Mouse (Mus musculus) heart, postnatal 10 days (tissue): ENCODE data around the gene Scimp. TPM values are rescaled to one million over a fixed set of nuclear protein-coding genes. Genes with fewer than 3 reads are reported as not detected.

Experiments
- microRNA-seq, 2 experiments: library from miRNA; unstranded; fragments of <30 nt; microRNA quantifications; one replicate each; pipeline ENCODE4 v1.2.0; 2022
- total RNA-seq, 2 experiments: library from RNA; stranded (reverse); gene quantifications; 2 replicates each; pipeline ENCODE4 v1.2.3; 2021

Scimp gene
- total RNA-seq, 2 experiments from 2014 or later: not detected

Small RNA genes within 50 kb of the gene (microRNA-seq; reads per million reads assigned to microRNA genes)
- 0 reads per million in 2 experiments for gene Gm22760

Other genes starting within 250 kb of the Scimp start
- gene Mink1, start 249.7 kb downstream of the Scimp start, total RNA-seq: 10 to 100 TPM; 40.4 to 43.3 TPM
- not detected for gene 4930544D05Rik, start 196.7 kb downstream of the Scimp start, total RNA-seq
- gene Chrne, start 193.4 kb downstream of the Scimp start, total RNA-seq: not detected
- gene Gp1ba, start 173.5 kb downstream of the Scimp start, total RNA-seq: under 1 TPM; 0.17 to 0.43 TPM
- 10 to 100 TPM; 50.2 to 50.4 TPM for gene Rnf167, start 165.4 kb downstream of the Scimp start, total RNA-seq
- gene Slc25a11, start 165.1 kb downstream of the Scimp start, total RNA-seq: 100 to 1,000 TPM; 378 to 381 TPM
- 100 to 1,000 TPM; 456 to 499 TPM for gene Pfn1, start 157.9 kb downstream of the Scimp start, total RNA-seq
- gene Eno3, start 155.4 kb downstream of the Scimp start, total RNA-seq: 1,000 to 10,000 TPM; 1,599 to 1,711 TPM
- 10 to 100 TPM; 86.0 to 88.2 TPM for gene Spag7, start 143.2 kb downstream of the Scimp start, total RNA-seq
- 10 to 100 TPM; 31.2 to 32.8 TPM for gene Camta2, start 124.5 kb downstream of the Scimp start, total RNA-seq
- 1 to 10 TPM; 2.6 to 3.0 TPM for gene Inca1, start 112.4 kb downstream of the Scimp start, total RNA-seq
- gene Kif1c, start 112.0 kb downstream of the Scimp start, total RNA-seq: 100 to 1,000 TPM; 279 to 286 TPM
- gene Zfp3, start 48.4 kb downstream of the Scimp start, total RNA-seq: 10 to 100 TPM; 10.6 to 11.2 TPM
- gene Rabep1, start 32.2 kb upstream of the Scimp start, total RNA-seq: 10 to 100 TPM; 32.3 to 38.4 TPM
- 10 to 100 TPM; 53.9 to 59.6 TPM for gene Nup88, start 157.4 kb upstream of the Scimp start, total RNA-seq
- 10 to 100 TPM; 14.4 to 18.8 TPM for gene Rpain, start 157.6 kb upstream of the Scimp start, total RNA-seq
- gene C1qbp, start 170.4 kb upstream of the Scimp start, total RNA-seq: 100 to 1,000 TPM; 208 to 214 TPM
- 10 to 100 TPM; 14.9 to 17.6 TPM for gene Dhx33, start 191.9 kb upstream of the Scimp start, total RNA-seq
- gene Mis12, start 207.0 kb upstream of the Scimp start, total RNA-seq: 1 to 10 TPM; 9.0 to 9.5 TPM
- gene Derl2, start 207.3 kb upstream of the Scimp start, total RNA-seq: 10 to 100 TPM; 21.4 to 29.0 TPM
- gene 6330403K07Rik, start 220.9 kb upstream of the Scimp start, total RNA-seq: 1 to 10 TPM; 1.7 to 2.0 TPM